Mouse (Mus musculus): ENCODE data around the gene Cdk5r1. TPM values are rescaled to one million over a fixed set of nuclear protein-coding genes. Genes with fewer than 3 reads are reported as not detected.
A peak's percentile ranks its signal among the peaks of the same experiment; 100 is the strongest.

Cdk5r1 gene
- polyA plus RNA-seq, 1 experiment from 2014 or later = 0.75 TPM

- no peak overlapping the region for H3K4me2 ChIP-seq
- no peaks in the 10 kb centered on the region for H3K9me3 ChIP-seq (replicated peaks)
- WGBS (ENCODE audit: insufficient replicate concordance) = 85% methylated on average over 16 of the region's 16 CpGs
- no peak overlapping the region for H3K4me3 ChIP-seq
- peaks cover under 1% of the 10 kb centered on the region; the same call in 1 of the 2 replicates for H3K27me3 ChIP-seq (replicated peaks)
- H3K9ac ChIP-seq = no peak overlapping the region
- H3K4me1 ChIP-seq = peaks cover 11% of the 10 kb centered on the region
- H3K36me3 ChIP-seq = peaks cover 79% of the 10 kb centered on the region
- no peak for ATAC-seq
- H3K27ac ChIP-seq = no peak overlapping the region
Measured at GRCm38 (mm10) chr11:80471836-80472605, 4.8 kb upstream of the Cdk5r1 start.

- WGBS (ENCODE audit: insufficient replicate concordance) = 44% methylated on average over 2 of the region's 2 CpGs
- H3K27ac ChIP-seq = no peak overlapping the region
- peaks cover 29% of the 10 kb centered on the region for H3K4me1 ChIP-seq
- H3K36me3 ChIP-seq = peaks cover 62% of the 10 kb centered on the region
- no peak overlapping the region for H3K9ac ChIP-seq
- H3K4me2 ChIP-seq = no peak overlapping the region
- no peak overlapping the region for H3K4me3 ChIP-seq
- H3K27me3 ChIP-seq (replicated peaks) = peaks cover 22% of the 10 kb centered on the region
- no peak for ATAC-seq
- H3K9me3 ChIP-seq (replicated peaks) = no peaks in the 10 kb centered on the region
Measured at GRCm38 (mm10) chr11:80474175-80474691, 2.6 kb upstream of the Cdk5r1 start.

- Histone ChIP-seq H3K9me3 (replicated peaks) (no peaks in the 10 kb centered on the region), H3K36me3 (peaks cover 56% of the 10 kb centered on the region), H3K4me1 (peaks cover 29% of the 10 kb centered on the region), H3K4me3 (no peak overlapping the region), H3K27me3 (replicated peaks) (peaks cover 22% of the 10 kb centered on the region), H3K4me2 (no peak overlapping the region), H3K27ac (no peak overlapping the region), H3K9ac (no peak overlapping the region)
- no peak for ATAC-seq
- WGBS (ENCODE audit: insufficient replicate concordance) = 94% methylated on average over 11 of the region's 11 CpGs
Measured at GRCm38 (mm10) chr11:80474846-80475245, 2.0 kb upstream of the Cdk5r1 start.

- H3K4me3 ChIP-seq = no peak overlapping the region
- peaks cover 22% of the 10 kb centered on the region for H3K27me3 ChIP-seq (replicated peaks)
- H3K36me3 ChIP-seq = peaks cover 52% of the 10 kb centered on the region
- peaks cover 29% of the 10 kb centered on the region for H3K4me1 ChIP-seq
- no peak overlapping the region for H3K27ac ChIP-seq
- H3K9me3 ChIP-seq (replicated peaks) = no peaks in the 10 kb centered on the region
- no peak overlapping the region for H3K9ac ChIP-seq
- H3K4me2 ChIP-seq = peak overlapping the region; percentile 100; the same call in 1 of the 2 replicates
- 75% methylated on average over 9 of the region's 9 CpGs for WGBS (ENCODE audit: insufficient replicate concordance)
- ATAC-seq = no peak
Measured at GRCm38 (mm10) chr11:80475544-80475943, 1.3 kb upstream of the Cdk5r1 start.

GRCm38 (mm10) chr11:80477341-80478199 is 747 bp downstream of the Cdk5r1 start:
- Histone ChIP-seq H3K27me3 (replicated peaks) (peaks cover 23% of the 10 kb centered on the region), H3K27ac (0 out of 2 replicates have a peak overlapping the region, but pooled peaks have one; percentile 33), H3K9ac (peak overlapping the region; percentile 72), H3K4me2 (peak overlapping the region; percentile 100), H3K36me3 (peaks cover 32% of the 10 kb centered on the region), H3K4me1 (peaks cover 29% of the 10 kb centered on the region), H3K4me3 (peak overlapping the region; percentile 68), H3K9me3 (replicated peaks) (no peaks in the 10 kb centered on the region)
- ATAC-seq = peak; percentile 13
- 24% methylated on average over 54 of the region's 55 CpGs for WGBS (ENCODE audit: insufficient replicate concordance)

- peaks cover 26% of the 10 kb centered on the region for H3K27me3 ChIP-seq (replicated peaks)
- ATAC-seq = no peak
- no peak overlapping the region for H3K4me3 ChIP-seq
- 77% methylated on average over 14 of the region's 14 CpGs for WGBS (ENCODE audit: insufficient replicate concordance)
- H3K4me2 ChIP-seq = peak overlapping the region; percentile 100; the same call in 1 of the 2 replicates
- no peak overlapping the region for H3K9ac ChIP-seq
- no peak overlapping the region for H3K27ac ChIP-seq
- peaks cover 19% of the 10 kb centered on the region for H3K36me3 ChIP-seq
- no peaks in the 10 kb centered on the region for H3K9me3 ChIP-seq (replicated peaks)
- peaks cover 29% of the 10 kb centered on the region for H3K4me1 ChIP-seq
Measured at GRCm38 (mm10) chr11:80478694-80479412, 2.0 kb downstream of the Cdk5r1 start.

GRCm38 (mm10) chr11:80479425-80479824 is 2.6 kb downstream of the Cdk5r1 start:
- H3K27me3 ChIP-seq (replicated peaks) = peaks cover 26% of the 10 kb centered on the region
- peaks cover 29% of the 10 kb centered on the region for H3K4me1 ChIP-seq
- peaks cover 13% of the 10 kb centered on the region for H3K36me3 ChIP-seq
- H3K9ac ChIP-seq = no peak overlapping the region
- WGBS (ENCODE audit: insufficient replicate concordance) = 70% methylated on average over 5 of the region's 5 CpGs
- H3K9me3 ChIP-seq (replicated peaks) = no peaks in the 10 kb centered on the region
- no peak for ATAC-seq
- H3K4me3 ChIP-seq = no peak overlapping the region
- H3K27ac ChIP-seq = no peak overlapping the region
- no peak overlapping the region for H3K4me2 ChIP-seq

GRCm38 (mm10) chr11:80479906-80480866 is 3.4 kb downstream of the Cdk5r1 start:
- Histone ChIP-seq H3K27me3 (replicated peaks) (peaks cover 31% of the 10 kb centered on the region), H3K9ac (no peak overlapping the region), H3K4me1 (peaks cover 29% of the 10 kb centered on the region), H3K4me2 (no peak overlapping the region), H3K27ac (no peak overlapping the region), H3K4me3 (no peak overlapping the region), H3K9me3 (replicated peaks) (no peaks in the 10 kb centered on the region), H3K36me3 (peaks cover 9% of the 10 kb centered on the region)
- 83% methylated on average over 31 of the region's 31 CpGs for WGBS (ENCODE audit: insufficient replicate concordance)
- no peak for ATAC-seq

- no peaks in the 10 kb centered on the region for H3K9me3 ChIP-seq (replicated peaks)
- peaks cover 9% of the 10 kb centered on the region for H3K36me3 ChIP-seq
- no peak overlapping the region for H3K27ac ChIP-seq
- no peak overlapping the region for H3K9ac ChIP-seq
- peaks cover 19% of the 10 kb centered on the region for H3K4me1 ChIP-seq
- H3K4me2 ChIP-seq = no peak overlapping the region
- H3K27me3 ChIP-seq (replicated peaks) = peaks cover 36% of the 10 kb centered on the region
- H3K4me3 ChIP-seq = no peak overlapping the region
- WGBS (ENCODE audit: insufficient replicate concordance) = 77% methylated on average over 13 of the region's 13 CpGs
- ATAC-seq = no peak
Measured at GRCm38 (mm10) chr11:80481409-80482050, 4.7 kb downstream of the Cdk5r1 start.

GRCm38 (mm10) chr11:80482347-80482746 is 5.5 kb downstream of the Cdk5r1 start:
- peaks cover 9% of the 10 kb centered on the region for H3K36me3 ChIP-seq
- H3K4me1 ChIP-seq = peaks cover 15% of the 10 kb centered on the region
- no peak overlapping the region for H3K27ac ChIP-seq
- no peak for ATAC-seq
- WGBS (ENCODE audit: insufficient replicate concordance) = 74% methylated on average over 10 of the region's 10 CpGs
- H3K4me3 ChIP-seq = no peak overlapping the region
- no peak overlapping the region for H3K9ac ChIP-seq
- no peak overlapping the region for H3K4me2 ChIP-seq
- H3K9me3 ChIP-seq (replicated peaks) = no peaks in the 10 kb centered on the region
- H3K27me3 ChIP-seq (replicated peaks) = peaks cover 32% of the 10 kb centered on the region

Data from liver, embryonic 12.5 days (tissue).